Mouse (Mus musculus): ENCODE measurements around the gene Cacnb2. TPM values are rescaled to one million over a fixed set of nuclear protein-coding genes. Genes with fewer than 3 reads are reported as not detected.
"Not testable (repeated sequence)": the region's sequence is repeated elsewhere in the genome, so short reads cannot be mapped to it uniquely, and the experiment has no call there.

The Cacnb2 gene
- total and polyA plus RNA-seq, 3 experiments, result 0.38 TPM; not detected in 2

GRCm38 (mm10) chr2:14711751-14712150 is 108.9 kb downstream of the Cacnb2 start:
- Histone ChIP-seq H3K9me3 (replicated peaks) (no peaks in the 10 kb centered on the region), H3K4me3 (ENCODE audit: low read depth, low read length) (no peak overlapping the region), H3K36me3 (replicated peaks) (no peaks in the 10 kb centered on the region), H3K4me1 (ENCODE audit: insufficient read depth, low read depth, low read length) (no peaks in the 10 kb centered on the region), H3K27me3 (ENCODE audit: insufficient read depth, low read length) (no peaks in the 10 kb centered on the region)
- DNase-seq (ENCODE audit: low spot score), result peak; percentile 7
- no peak for TF ChIP-seq TAL1 (conservative IDR thresholded peaks at IDR 0.05; ENCODE audit: low read depth, low read length)
- no peak for ATAC-seq (ENCODE audit: extremely low read depth, insufficient number of reproducible peaks, low FRiP score, poor library complexity, severe bottlenecking)

- Histone ChIP-seq H3K4me1 (ENCODE audit: insufficient read depth, low read depth, low read length) (no peaks in the 10 kb centered on the region), H3K36me3 (replicated peaks) (no peaks in the 10 kb centered on the region), H3K4me3 (ENCODE audit: low read depth, low read length) (no peak overlapping the region), H3K27me3 (ENCODE audit: insufficient read depth, low read length) (no peaks in the 10 kb centered on the region), H3K9me3 (replicated peaks) (no peaks in the 10 kb centered on the region)
- ATAC-seq (ENCODE audit: extremely low read depth, insufficient number of reproducible peaks, low FRiP score, poor library complexity, severe bottlenecking) (no peak), DNase-seq (ENCODE audit: low spot score) (no peak)
- TF ChIP-seq POLR2AphosphoS5 (IDR thresholded peaks at IDR 0.05; ENCODE audit: insufficient replicate concordance, low read depth, low read length), result no peak
- no peak for TF ChIP-seq TAL1 (conservative IDR thresholded peaks at IDR 0.05; ENCODE audit: low read depth, low read length)
- TF ChIP-seq GATA1 (IDR thresholded peaks at IDR 0.05; ENCODE audit: borderline replicate concordance, low read length), result no peak
- no peak for TF ChIP-seq CTCF (IDR thresholded peaks at IDR 0.05; ENCODE audit: low read depth, low read length)
- no peak for TF ChIP-seq GATA2 (IDR thresholded peaks at IDR 0.05; ENCODE audit: borderline replicate concordance, low read depth, low read length)
These were observed 110.2 kb downstream of the Cacnb2 start for GRCm38 (mm10) chr2:14713049-14713448.

- no peaks in the 10 kb centered on the region for H3K4me1 ChIP-seq (ENCODE audit: insufficient read depth, low read depth, low read length)
- no peak overlapping the region for H3K4me3 ChIP-seq (ENCODE audit: low read depth, low read length)
- no peaks in the 10 kb centered on the region for H3K9me3 ChIP-seq (replicated peaks)
- no peak for ATAC-seq (ENCODE audit: extremely low read depth, insufficient number of reproducible peaks, low FRiP score, poor library complexity, severe bottlenecking)
- TF ChIP-seq TAL1 (conservative IDR thresholded peaks at IDR 0.05; ENCODE audit: low read depth, low read length) (no peak), GATA2 (IDR thresholded peaks at IDR 0.05; ENCODE audit: borderline replicate concordance, low read depth, low read length) (no peak), POLR2AphosphoS5 (IDR thresholded peaks at IDR 0.05; ENCODE audit: insufficient replicate concordance, low read depth, low read length) (no peak), CTCF (IDR thresholded peaks at IDR 0.05; ENCODE audit: low read depth, low read length) (no peak), GATA1 (IDR thresholded peaks at IDR 0.05; ENCODE audit: borderline replicate concordance, low read length) (no peak)
- H3K27me3 ChIP-seq (ENCODE audit: insufficient read depth, low read length), result no peaks in the 10 kb centered on the region
- H3K36me3 ChIP-seq (replicated peaks), result no peaks in the 10 kb centered on the region
- no peak for DNase-seq (ENCODE audit: low spot score)
These were observed 113.8 kb downstream of the Cacnb2 start for GRCm38 (mm10) chr2:14716666-14717065.

GRCm38 (mm10) chr2:14719119-14719718 is 116.3 kb downstream of the Cacnb2 start:
- ATAC-seq (ENCODE audit: extremely low read depth, insufficient number of reproducible peaks, low FRiP score, poor library complexity, severe bottlenecking), result no peak
- TF ChIP-seq TAL1 (conservative IDR thresholded peaks at IDR 0.05; ENCODE audit: low read depth, low read length), result no peak
- TF ChIP-seq POLR2AphosphoS5 (IDR thresholded peaks at IDR 0.05; ENCODE audit: insufficient replicate concordance, low read depth, low read length), result no peak
- no peak for TF ChIP-seq CTCF (IDR thresholded peaks at IDR 0.05; ENCODE audit: low read depth, low read length)
- no peak for TF ChIP-seq GATA2 (IDR thresholded peaks at IDR 0.05; ENCODE audit: borderline replicate concordance, low read depth, low read length)
- TF ChIP-seq GATA1 (IDR thresholded peaks at IDR 0.05; ENCODE audit: borderline replicate concordance, low read length), result no peak
- H3K4me1 ChIP-seq (ENCODE audit: insufficient read depth, low read depth, low read length), result no peaks in the 10 kb centered on the region
- H3K9me3 ChIP-seq (replicated peaks), result no peaks in the 10 kb centered on the region
- no peak for DNase-seq (ENCODE audit: low spot score)
- no peaks in the 10 kb centered on the region for H3K27me3 ChIP-seq (ENCODE audit: insufficient read depth, low read length)
- no peaks in the 10 kb centered on the region for H3K36me3 ChIP-seq (replicated peaks)
- H3K4me3 ChIP-seq (ENCODE audit: low read depth, low read length), result no peak overlapping the region

- no peak for DNase-seq (ENCODE audit: low spot score)
- H3K36me3 ChIP-seq (replicated peaks), result no peaks in the 10 kb centered on the region
- no peak overlapping the region for H3K4me3 ChIP-seq (ENCODE audit: low read depth, low read length)
- no peaks in the 10 kb centered on the region for H3K27me3 ChIP-seq (ENCODE audit: insufficient read depth, low read length)
- TF ChIP-seq POLR2AphosphoS5 (IDR thresholded peaks at IDR 0.05; ENCODE audit: insufficient replicate concordance, low read depth, low read length) (no peak), TAL1 (conservative IDR thresholded peaks at IDR 0.05; ENCODE audit: low read depth, low read length) (no peak), GATA1 (IDR thresholded peaks at IDR 0.05; ENCODE audit: borderline replicate concordance, low read length) (no peak), CTCF (IDR thresholded peaks at IDR 0.05; ENCODE audit: low read depth, low read length) (no peak), GATA2 (IDR thresholded peaks at IDR 0.05; ENCODE audit: borderline replicate concordance, low read depth, low read length) (no peak)
- no peak for ATAC-seq (ENCODE audit: extremely low read depth, insufficient number of reproducible peaks, low FRiP score, poor library complexity, severe bottlenecking)
- H3K9me3 ChIP-seq (replicated peaks), result no peaks in the 10 kb centered on the region
- no peaks in the 10 kb centered on the region for H3K4me1 ChIP-seq (ENCODE audit: insufficient read depth, low read depth, low read length)
These were observed 122.5 kb downstream of the Cacnb2 start for GRCm38 (mm10) chr2:14725437-14725836.

GRCm38 (mm10) chr2:14726601-14727000 is 123.7 kb downstream of the Cacnb2 start:
- H3K4me3 ChIP-seq (ENCODE audit: low read depth, low read length); H3K36me3 ChIP-seq (replicated peaks); ATAC-seq (ENCODE audit: extremely low read depth, insufficient number of reproducible peaks, low FRiP score, poor library complexity, severe bottlenecking); DNase-seq (ENCODE audit: low spot score); H3K27me3 ChIP-seq (ENCODE audit: insufficient read depth, low read length); H3K9me3 ChIP-seq (replicated peaks); H3K4me1 ChIP-seq (ENCODE audit: insufficient read depth, low read depth, low read length): not testable (repeated sequence)

- no peak for ATAC-seq (ENCODE audit: extremely low read depth, insufficient number of reproducible peaks, low FRiP score, poor library complexity, severe bottlenecking)
These were observed 136.0 kb downstream of the Cacnb2 start for GRCm38 (mm10) chr2:14738927-14739326.

More at GRCm38 (mm10) chr2:14738927-14739326, 136.0 kb downstream of the Cacnb2 start:
- Histone ChIP-seq H3K9me3 (replicated peaks) (no peaks in the 10 kb centered on the region), H3K36me3 (replicated peaks) (no peaks in the 10 kb centered on the region), H3K4me3 (ENCODE audit: low read depth, low read length) (no peak overlapping the region), H3K4me1 (ENCODE audit: insufficient read depth, low read depth, low read length) (no peaks in the 10 kb centered on the region), H3K27me3 (ENCODE audit: insufficient read depth, low read length) (no peaks in the 10 kb centered on the region; the same call in 1 of the 2 replicates)
- DNase-seq (ENCODE audit: low spot score), result no peak
- TF ChIP-seq TAL1 (conservative IDR thresholded peaks at IDR 0.05; ENCODE audit: low read depth, low read length) (no peak), GATA1 (IDR thresholded peaks at IDR 0.05; ENCODE audit: borderline replicate concordance, low read length) (no peak), GATA2 (IDR thresholded peaks at IDR 0.05; ENCODE audit: borderline replicate concordance, low read depth, low read length) (no peak), CTCF (IDR thresholded peaks at IDR 0.05; ENCODE audit: low read depth, low read length) (no peak), POLR2AphosphoS5 (IDR thresholded peaks at IDR 0.05; ENCODE audit: insufficient replicate concordance, low read depth, low read length) (no peak)
